Mouse (Mus musculus) heart, adult 9 months (tissue): ENCODE data around the gene Was.
A peak's percentile ranks its signal among the peaks of the same experiment; 100 is the strongest.
"Not testable (repeated sequence)": the region's sequence is repeated elsewhere in the genome, so short reads cannot be mapped to it uniquely, and the experiment has no call there.

Experiments used
- DNase-seq, 2 experiments: peaks; one replicate each; pipeline ENCODE4 v3.0.0; 2022; ENCODE audit warnings: low spot score in 2 of 2

Gene Was

DNA sequence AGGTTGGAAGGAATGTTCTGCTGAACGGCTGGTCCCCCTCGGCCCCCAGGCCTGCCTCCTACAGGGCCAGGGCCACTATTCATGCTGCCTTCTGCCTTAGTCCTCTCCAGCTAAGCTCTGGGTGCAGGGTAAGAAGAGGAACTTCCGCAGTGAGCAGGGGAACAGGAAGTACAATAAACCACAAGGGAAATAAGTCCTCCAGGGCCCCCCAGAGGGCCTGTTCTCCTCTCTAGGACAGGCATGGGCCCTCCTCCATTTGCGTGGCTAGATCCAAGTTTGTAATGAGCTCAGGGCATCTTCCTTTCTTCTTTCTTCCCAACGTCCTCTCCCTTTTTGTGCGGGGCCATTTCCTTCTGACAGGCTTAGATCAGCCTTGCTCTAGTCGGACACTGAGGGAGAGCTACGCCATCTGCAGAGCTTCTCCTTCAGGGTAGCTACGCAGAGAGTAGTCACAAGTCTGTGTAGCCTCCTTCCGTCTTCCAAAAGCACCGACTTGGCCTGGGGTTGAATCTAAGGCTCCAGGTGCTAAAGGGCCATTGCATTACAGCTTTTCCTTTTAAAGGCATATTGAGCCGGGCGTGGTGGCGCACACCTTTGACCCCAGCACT, at the start of gene Was:
Was (minus strand) TSS at position 153 of the 608 bp plus-strand sequence.
- DNase-seq, result peak; percentile 23 to 42

- no peak for DNase-seq
Measured at GRCm38 (mm10) chrX:8139480-8139879, 49.2 kb upstream of the Was start.

DNA sequence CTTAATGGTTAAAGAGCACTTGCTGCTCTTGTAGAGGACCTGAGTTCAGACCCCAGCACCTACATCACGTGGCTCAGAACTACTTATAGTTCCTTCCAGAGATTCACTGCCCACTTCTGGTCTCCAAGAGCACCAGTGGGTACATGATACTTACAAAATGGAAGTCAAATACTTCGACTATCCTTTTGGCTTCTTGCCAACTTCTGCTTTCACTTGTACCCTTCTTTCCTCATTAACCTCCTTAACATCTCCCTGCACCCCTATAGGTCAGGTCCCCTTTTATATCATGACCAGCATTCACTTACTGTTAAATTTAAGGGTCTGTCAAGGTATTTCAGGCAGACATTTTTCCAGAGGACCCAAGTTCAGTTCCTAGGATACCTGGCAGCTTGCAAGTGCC, 45.6 kb upstream of the Was start:
- DNase-seq, result no peak

GRCm38 (mm10) chrX:8132017-8132976, 42.0 kb upstream of the Was start, which contains the start of gene Wdr13:
TSS of gene Wdr13 (minus strand) at chrX:8132892.
- DNase-seq, result peak; percentile 91 to 92

DNA sequence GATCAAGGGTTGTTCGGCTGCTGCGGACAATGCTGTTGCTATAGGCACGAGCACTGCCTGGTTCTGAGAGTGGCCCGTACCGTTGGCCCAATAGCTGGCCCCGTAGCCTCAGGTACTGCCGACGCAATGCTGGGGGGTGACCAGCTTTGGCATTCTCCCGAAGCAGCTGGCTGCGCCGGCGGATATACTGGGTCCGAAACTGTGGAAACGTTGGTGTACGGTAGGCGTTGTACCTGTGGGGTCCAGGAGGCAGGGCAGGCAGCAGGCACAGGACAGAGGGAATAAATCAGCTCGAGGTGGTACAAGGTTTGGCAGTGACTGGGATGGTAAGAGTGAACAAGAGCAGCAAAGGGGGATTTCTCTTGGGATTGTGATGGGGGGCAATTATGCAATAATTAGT, 41.1 kb upstream of the Was start:
- DNase-seq, result no peak

DNA sequence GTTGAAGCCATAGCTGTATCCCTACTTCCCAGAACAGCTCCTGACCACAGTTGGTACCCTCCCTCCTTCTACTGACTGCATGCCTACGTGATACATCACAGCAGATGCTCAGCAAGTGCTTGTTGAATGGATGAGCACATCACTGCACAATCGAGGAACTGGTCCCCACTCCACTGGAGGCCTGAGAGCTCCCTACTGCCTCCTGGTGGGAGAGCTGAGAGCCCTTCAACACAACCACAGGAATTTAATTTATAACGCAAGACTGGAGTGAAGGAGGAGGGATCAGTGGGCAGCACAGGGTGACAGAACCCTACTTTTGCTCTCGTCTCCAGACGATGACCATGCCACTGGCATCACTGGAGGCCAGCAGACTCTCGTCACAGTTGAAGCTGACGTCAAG, 34.9 kb upstream of the Was start:
- no peak for DNase-seq

GRCm38 (mm10) chrX:8123821-8124470, 33.6 kb upstream of the Was start:
- DNase-seq, result no peak

- DNase-seq, result no peak
Measured at GRCm38 (mm10) chrX:8117264-8117663, 27.0 kb upstream of the Was start.

DNA sequence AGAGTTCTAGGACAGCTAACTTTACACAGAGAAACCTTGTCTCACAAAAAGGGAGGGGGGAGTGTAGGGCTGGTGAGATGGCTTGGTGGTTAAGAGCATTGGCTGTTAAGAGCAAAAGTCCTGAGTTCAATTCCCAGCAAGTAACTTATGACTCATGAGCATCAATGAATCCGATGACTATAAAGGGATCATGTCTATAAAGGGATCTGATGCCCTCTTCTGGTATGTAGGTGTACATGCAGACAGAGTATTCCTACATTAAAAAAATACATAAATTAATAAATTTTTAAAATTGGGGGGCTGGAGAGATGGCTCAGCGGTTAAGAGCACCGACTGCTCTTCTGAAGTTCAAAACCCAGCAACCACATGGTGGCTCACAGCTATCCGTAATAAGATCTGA, 25.0 kb upstream of the Was start:
- DNase-seq, result no peak

GRCm38 (mm10) chrX:8105019-8105418, 14.7 kb upstream of the Was start:
- no peak for DNase-seq

DNA sequence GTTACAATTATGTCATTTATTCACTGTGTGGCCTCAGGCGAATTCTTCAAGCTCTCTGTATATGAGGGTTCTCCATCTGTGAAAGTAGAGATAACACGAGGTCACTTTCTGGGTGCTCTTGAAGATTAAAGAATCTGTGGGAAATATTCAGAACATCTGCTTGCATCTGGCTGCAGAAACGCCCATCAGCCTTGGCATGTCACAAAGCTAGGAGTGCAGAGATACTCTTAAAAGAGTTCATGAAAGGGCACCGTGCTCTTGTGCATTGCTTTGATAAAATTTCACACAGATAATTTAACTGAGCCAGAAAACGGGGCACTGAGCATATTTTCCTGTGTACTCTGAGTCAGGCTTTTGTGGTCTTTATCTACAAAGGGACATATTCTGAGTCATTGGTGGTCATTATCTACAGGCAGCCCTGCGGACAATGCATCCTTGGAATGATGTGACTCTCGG, 11.9 kb upstream of the Was start:
- no peak for DNase-seq

GRCm38 (mm10) chrX:8101017-8101416, 10.7 kb upstream of the Was start:
- DNase-seq, result no peak

- no peak for DNase-seq
Measured at GRCm38 (mm10) chrX:8099435-8099834, 9.1 kb upstream of the Was start.

DNA sequence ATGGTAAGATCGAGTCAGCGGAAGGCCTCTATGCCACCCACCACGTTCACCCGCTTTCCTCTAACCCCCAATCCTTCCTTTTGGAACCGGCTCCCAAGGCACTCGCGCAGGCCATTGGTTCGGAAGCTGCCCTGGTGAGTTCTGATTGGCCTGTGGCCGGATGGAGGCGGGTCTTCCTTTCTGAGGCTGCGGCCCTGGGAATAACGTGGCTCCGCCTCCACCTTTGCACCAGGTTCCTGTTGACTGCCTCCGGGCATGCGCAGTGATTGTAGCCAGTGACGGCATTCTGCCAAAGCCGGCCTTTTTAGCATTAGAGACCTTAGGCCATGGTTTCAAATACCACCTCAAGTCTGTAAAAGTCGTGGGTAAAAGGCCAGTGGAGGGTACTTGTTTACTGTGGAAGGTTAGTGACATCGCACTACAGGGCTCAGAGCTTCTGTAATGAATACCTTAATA, 6.5 kb upstream of the Was start:
- peak; percentile 96 for DNase-seq

- peak; percentile 90 to 94 for DNase-seq
Measured at GRCm38 (mm10) chrX:8096068-8096786, 5.9 kb upstream of the Was start.

GRCm38 (mm10) chrX:8095546-8095945, 5.2 kb upstream of the Was start:
- no peak for DNase-seq

- DNase-seq, result not testable (repeated sequence)
Measured at GRCm38 (mm10) chrX:8090954-8091347, 653 bp upstream of the Was start.

DNA sequence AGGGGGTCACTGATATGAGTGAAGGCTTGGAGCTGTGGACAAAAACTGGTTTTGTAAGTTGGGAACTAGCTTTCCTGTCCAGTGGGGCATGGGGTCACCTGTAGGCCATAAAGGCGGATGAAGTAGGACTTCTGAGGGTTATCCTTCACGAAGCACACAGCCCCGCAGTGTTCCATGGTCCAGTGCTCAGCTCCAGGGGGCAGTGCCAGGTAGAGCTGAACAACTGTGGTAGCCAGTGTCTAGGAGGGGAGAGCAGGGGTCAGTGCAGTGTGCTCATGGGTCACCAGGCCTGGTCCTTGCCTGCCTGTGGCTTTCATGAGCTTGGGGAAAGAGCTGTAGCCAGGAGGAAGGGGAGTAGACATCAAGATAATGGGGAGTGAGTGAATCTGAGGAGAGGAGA, 552 bp downstream of the Was start:
- no peak for DNase-seq

DNA sequence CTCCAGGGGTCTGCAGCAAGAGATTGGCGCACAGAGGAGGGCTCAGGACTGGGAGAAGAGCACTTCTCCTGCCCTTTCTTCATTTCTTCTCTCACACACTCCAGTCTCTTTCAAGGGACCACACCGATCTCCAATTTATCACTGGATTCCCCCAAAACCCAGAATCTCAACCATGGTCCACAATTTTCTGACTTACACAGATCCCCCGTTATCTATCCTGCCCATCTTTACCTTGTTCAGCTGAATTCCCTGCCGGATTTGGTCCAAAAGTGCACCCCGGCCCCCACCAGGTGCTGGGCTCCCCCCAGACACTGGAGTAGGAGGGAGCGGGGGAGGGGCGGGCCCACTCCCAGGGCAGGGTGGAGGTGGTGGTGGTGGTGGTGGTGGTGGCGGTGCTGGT, 4.7 kb downstream of the Was start:
- no peak for DNase-seq

GRCm38 (mm10) chrX:8084771-8085259, 5.5 kb downstream of the Was start:
- no peak for DNase-seq

GRCm38 (mm10) chrX:8075104-8075503, 15.2 kb downstream of the Was start:
- no peak for DNase-seq
